Mouse (Mus musculus): Measurements from ENCODE around the gene Lmod2.

The Lmod2 gene

DNA sequence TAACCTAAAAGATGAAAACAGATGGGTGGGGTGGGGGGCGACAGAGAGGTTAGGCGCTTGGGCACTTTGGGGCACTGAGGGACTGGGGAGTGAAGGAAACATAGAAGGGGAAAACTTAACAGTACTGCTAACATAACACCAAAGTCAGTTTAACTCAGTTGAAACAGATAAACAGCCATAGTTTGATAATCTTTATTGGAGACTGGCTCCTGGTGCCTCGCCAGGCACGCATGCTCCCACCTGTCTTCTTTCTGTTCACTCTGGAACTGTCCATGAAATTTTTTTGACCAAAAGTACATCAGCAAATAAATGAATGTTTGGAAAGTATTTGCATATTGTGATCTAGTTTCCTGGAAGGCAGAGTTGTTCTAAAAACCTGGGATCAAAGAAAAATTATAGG lies 43.7 kb downstream of the Lmod2 start:
- no peak for DNase-seq (ENCODE audit: extremely low spot score, low read depth, low spot score)

DNA sequence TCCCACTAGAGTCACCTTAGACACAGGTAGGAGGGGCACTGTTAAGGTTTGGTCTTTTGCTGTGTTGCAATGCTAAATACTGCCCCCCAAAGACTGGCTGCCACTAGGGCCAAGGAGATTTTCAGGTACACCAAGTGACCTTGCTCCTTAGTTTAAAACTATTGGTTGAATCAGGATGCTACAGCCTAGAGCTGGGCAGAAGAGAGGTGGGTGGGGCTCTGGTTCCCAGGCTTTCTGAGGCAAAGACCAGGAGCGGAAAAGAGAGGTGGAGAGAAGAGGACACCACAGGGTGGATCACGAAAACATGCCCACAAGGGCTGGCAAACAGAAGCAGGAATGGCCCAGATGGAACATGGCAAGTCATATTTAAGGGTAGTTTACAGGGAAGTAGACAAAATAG lies 44.6 kb downstream of the Lmod2 start:
- no peak for DNase-seq (ENCODE audit: extremely low spot score, low read depth, low spot score)

DNA sequence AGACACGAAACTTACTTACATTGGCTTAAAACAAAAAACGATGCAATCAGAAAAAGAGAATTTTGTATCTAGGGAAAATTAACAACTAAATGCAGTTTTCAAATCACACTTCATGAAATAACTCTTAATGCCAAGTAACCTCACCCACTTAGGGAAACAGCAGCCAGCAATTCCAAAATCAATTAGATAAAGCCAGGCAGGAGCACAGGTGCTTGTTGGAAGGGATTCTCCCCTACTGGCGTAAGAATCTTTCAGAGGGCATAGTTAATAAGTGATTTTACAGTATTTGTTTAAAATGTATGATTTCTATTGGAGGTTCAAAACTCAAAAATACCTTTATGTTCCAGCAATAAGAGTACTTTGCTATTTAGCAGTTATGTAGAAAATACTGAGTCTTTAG lies 45.4 kb downstream of the Lmod2 start:
- no peak for DNase-seq (ENCODE audit: extremely low spot score, low read depth, low spot score)

DNA sequence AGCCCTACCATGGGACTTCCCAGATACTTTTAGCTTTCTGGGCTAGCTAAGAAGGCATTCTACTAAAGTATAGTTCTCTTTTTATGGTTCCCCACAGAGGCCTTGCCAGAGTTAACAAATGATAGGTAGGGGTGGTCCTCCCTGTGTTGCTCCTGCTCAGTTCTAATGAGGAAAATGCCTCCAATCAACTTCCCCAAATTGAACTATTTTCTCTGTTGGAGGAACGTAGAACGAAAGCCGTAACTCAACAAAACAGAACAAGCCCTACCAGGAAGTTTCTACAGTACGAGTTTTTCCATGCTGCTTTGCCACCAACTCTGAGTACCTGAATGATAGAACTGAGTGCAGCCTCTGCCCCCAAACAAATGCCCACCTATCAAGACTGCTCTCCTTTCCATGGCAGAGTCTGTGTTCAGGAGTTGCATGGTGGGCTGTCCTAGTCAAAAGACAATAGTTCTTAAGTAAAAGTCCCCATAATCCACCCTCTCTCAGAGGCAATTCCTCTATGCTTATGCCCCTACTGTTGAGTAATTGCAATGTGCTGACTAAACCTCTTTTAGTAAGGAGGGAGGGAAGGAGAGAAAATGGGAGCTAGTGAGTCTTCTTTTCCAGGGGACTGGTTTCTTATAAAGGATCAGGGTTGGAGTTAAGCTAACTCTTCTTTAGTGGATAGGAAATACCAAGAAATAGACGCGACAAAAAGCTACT lies 47.9 kb downstream of the Lmod2 start:
- no peak for DNase-seq (ENCODE audit: extremely low spot score, low read depth, low spot score)

DNA sequence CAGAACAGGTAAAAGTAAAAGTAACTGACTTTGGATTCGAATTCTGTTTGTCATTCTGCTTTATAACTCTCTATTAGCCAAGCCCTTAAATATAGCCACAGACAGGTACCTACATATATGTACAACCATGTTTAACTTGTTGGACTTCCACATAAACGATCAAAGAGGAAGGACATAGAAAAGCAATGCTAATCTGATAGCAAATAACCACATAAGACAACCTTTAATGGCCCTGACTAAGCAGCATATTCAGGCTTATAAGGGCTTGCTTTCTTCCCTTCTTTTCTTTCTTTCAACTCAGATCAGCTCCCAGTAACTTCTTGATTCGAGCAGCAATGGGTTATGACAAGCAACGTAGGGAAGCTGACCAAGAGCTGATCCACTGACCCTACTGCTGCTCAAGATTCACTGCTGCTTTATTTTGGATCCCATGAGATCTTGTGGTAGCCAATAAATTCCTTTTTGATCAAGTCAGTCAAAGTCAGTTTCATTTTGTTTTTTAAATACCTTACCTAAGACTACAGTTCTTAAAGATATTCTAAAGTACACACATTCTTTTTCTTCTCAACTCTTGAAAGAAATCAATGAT lies 49.6 kb downstream of the Lmod2 start:
- no peak for DNase-seq (ENCODE audit: extremely low spot score, low read depth, low spot score)

DNA sequence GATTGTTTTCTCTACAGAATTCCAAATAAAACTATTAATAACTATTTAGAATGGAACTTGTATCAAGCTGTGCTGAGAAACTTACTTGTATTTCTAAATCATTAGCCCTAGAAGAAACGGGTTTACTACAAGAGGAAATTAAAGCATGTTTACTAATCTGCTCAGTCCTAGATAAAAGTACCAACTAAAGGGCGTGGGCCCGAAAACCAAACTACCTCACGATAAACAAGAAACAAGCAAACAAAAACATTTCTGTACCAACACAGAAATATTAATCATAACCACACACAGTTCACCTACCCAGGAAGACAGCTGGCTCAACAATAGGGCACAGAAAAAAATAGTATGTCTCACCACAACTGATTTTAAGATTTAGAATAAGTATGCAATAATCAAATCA lies 50.8 kb downstream of the Lmod2 start:
- DNase-seq (ENCODE audit: extremely low spot score, low read depth, low spot score), result no peak

DNA sequence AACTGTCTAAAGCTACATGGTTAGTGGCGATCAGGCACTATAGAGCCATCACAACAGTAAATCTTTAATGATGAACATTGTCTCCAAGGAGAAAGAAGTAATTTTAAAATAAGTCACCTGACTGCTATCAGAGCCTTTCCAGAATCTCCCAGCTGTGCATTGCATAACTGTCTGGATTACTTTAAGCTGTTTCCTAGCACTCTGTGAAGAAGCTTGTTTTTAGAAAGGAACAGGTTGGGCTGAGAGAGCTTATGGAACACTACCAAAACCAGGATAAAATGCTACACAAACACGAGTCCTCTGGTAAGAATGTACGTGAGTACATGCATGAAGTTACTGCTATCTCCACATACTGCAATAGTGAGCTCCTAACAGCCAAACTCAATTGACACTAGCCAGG lies 53.2 kb downstream of the Lmod2 start:
- DNase-seq (ENCODE audit: extremely low spot score, low read depth, low spot score), result no peak

DNA sequence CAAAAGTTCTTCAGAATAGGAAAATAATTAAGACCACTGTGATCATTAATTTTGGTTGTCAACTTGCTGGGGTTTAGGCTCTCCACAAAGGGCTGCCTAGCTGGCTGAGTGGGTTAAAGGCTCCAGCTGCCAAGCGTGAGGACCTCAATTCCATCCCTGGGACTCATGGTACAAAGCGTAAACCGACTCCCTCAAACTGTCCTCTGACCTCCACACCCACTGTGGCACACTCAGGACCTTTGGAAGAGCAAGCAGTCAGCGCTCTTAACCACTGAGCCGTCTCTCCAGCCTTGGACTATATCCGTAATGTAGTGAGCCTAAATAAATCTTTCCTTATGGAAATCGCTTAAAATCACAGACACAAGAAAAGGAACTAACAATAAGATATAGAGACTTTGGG lies 54.0 kb downstream of the Lmod2 start:
- DNase-seq (ENCODE audit: extremely low spot score, low read depth, low spot score), result no peak

All from hindlimb bud, embryonic 11.5 days (tissue).